Mouse (Mus musculus): ENCODE measurements around the gene Crnkl1.

The Crnkl1 gene

GRCm38 (mm10) chr2:145874879-145875482, 59.8 kb downstream of the Crnkl1 start:
- DNase-seq (ENCODE audit: low spot score): no peak

GRCm38 (mm10) chr2:145873953-145874352, 60.9 kb downstream of the Crnkl1 start:
- no peak for DNase-seq (ENCODE audit: low spot score)

GRCm38 (mm10) chr2:145872099-145872498, 62.7 kb downstream of the Crnkl1 start:
- no peak for DNase-seq (ENCODE audit: low spot score)

GRCm38 (mm10) chr2:145871308-145871707, 63.5 kb downstream of the Crnkl1 start:
- DNase-seq (ENCODE audit: low spot score): no peak

Measured in MN1 (cell line).